Mouse (Mus musculus): ENCODE data around the gene Iqsec2.

Gene Iqsec2

GRCm38 (mm10) chrX:152143941-152144741, at the start of gene Iqsec2:
Gene Iqsec2 (plus strand): TSS chrX:152144268.
- DNase-seq (ENCODE audit: low read depth, low spot score) = no peak

DNA sequence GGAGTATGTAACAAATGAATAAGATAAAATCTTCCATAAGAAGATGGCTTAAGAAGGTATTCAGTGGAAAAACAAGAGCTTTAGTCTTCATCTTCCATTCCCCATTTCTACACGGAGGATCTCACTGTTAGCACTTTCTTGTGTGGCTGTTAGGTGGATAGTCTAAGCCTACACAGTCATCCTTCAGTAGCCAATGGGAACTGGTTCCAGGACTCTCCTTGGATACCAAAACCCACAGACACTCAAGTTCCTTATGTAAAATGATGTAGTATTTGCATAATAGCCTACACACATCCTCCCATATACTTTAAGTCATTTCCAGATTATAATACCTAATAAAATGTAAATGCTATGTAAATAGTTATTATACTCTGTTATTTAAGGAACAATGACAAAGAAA, 46.5 kb upstream of the Iqsec2 start:
- DNase-seq (ENCODE audit: low read depth, low spot score) = no peak

DNA sequence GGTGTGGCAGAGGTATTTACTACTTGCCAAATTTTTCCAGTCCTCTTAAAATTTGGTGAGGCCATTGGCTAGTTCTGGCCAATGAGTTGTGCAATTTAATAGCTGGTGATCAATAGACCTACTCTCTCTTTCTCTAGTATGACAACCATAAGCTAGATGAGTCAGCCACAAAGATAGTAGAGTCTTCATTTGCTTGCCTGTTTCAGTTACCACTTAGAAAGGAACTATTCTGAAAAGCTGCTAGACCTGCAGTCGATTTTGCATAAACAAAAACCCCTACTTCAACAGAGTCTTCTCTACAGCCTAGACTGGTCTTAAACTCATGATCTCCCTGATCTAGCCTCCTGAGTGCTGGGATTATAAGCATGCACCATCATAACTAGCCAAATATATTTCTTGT, 22.4 kb upstream of the Iqsec2 start:
- no peak for DNase-seq (ENCODE audit: low read depth, low spot score)

GRCm38 (mm10) chrX:152130777-152131176, 13.3 kb upstream of the Iqsec2 start:
- DNase-seq (ENCODE audit: low read depth, low spot score) = no peak

- no peak for DNase-seq (ENCODE audit: low read depth, low spot score)
These were observed 12.0 kb upstream of the Iqsec2 start for GRCm38 (mm10) chrX:152132029-152132428.

DNA sequence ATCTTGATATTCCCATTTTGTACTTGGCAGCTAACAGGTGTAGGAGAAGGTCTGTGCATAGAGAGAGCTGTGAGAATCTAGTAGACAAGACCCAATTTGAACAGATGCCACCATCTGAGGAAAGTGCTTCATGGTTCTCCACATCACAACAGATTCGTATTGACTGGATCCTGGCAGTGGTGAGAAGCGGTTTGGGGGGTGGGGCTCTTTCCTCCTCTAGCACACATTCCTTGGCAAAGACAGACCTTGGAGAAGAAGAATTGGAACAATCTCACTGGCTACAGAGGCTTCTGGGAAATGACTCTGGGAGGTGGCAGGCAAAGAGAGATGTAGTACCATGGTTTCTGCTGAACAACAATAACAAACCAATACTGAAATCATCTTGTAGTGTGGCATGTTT, 8.9 kb upstream of the Iqsec2 start:
- no peak for DNase-seq (ENCODE audit: low read depth, low spot score)

- no peak for DNase-seq (ENCODE audit: low read depth, low spot score)
These were observed 710 bp downstream of the Iqsec2 start for GRCm38 (mm10) chrX:152144742-152145214.

- DNase-seq (ENCODE audit: low read depth, low spot score) = no peak
These were observed 2.1 kb downstream of the Iqsec2 start for GRCm38 (mm10) chrX:152146150-152146549.

DNA sequence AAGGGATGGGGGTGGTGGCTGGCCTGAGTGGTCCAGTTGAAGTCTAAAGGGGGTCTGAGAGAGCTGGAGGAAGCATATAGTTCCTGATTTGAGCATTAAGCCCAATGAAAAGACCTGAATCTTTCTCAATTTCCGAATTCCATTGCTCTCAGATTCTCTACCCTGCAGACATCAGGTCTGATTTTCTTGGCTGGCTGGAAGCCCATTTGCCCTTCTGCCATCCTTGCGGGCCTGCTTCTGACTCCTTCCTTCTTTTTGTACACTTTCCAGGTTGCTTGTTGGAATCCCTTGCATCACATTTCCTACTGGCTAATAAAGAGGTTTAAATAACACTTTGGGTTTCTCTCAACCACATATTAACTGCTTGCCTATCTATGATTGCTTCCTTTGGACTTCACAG, 2.6 kb downstream of the Iqsec2 start:
- no peak for DNase-seq (ENCODE audit: low read depth, low spot score)

DNA sequence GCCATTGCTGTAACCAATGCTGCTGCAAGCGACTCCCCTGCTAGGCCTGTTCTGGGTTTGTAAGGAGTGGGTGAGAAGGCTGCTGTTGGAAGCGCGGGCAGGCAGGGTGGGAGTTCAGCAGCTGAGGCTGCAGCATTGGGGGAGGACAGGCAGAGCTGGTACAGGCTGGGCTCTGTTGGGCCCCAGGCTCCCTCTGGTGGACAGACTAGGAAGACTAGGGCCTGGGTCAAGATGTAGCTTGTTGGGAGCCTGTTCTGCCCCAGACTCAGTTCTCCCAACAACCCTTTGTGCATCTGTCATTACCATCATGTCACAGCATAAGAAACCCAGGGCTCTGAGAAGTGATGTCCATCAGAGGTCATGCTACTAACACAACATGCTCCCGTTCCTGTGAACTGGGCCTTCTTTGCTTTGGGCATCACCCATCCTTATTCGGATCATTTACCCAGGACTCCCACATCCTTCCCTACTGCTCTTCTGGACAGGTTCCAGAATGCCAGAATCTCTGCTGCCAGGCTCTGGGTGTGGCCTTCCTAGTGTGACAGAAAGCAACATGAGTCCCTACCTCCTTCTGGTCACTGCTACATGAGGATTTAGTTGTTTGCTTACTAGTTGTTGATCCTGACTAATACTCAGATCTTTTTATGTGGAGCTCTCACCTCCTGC, 3.5 kb downstream of the Iqsec2 start:
- peak; percentile 41 for DNase-seq (ENCODE audit: low read depth, low spot score)

DNA sequence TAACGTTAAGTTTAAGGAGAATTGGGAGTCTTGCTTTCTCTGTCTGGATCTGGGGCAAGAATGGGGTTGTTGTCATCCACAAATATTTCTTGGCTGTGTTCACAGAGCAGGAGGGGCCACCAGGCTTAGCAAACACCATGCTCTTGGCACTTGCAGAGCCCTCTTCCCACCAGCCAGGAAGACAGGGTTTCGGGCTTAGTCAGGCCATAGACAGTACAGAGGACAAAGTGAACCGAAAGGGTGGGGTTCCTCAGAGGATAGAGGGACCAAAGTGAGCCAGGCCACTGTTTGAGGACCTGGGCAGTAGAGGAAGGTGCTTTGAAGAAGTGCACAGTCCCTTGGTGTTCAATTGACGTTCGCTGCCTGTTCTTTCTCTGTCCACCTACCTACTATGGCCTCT, 4.6 kb downstream of the Iqsec2 start:
- DNase-seq (ENCODE audit: low read depth, low spot score) = no peak

GRCm38 (mm10) chrX:152151709-152152108, 7.6 kb downstream of the Iqsec2 start:
- DNase-seq (ENCODE audit: low read depth, low spot score) = peak; percentile 27

DNA sequence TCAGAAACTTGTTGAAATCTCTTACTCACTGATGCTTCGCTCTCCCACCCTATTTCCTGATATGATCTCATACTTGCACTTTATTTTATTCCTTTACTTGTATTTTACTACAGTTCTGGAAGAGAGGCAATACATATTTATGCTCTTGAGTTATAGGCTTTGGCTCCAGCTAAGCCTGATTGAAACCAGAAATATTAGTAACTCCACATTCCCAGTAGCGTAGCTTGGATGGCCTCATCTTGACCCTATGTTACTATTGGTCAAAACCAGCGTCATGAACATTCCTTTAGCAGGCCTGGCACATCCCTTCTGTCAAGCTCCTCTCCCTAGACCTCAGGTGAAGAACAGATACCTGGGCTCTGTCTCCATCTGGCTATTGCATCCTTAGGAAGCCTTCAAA, 14.2 kb downstream of the Iqsec2 start:
- DNase-seq (ENCODE audit: low read depth, low spot score) = no peak

DNA sequence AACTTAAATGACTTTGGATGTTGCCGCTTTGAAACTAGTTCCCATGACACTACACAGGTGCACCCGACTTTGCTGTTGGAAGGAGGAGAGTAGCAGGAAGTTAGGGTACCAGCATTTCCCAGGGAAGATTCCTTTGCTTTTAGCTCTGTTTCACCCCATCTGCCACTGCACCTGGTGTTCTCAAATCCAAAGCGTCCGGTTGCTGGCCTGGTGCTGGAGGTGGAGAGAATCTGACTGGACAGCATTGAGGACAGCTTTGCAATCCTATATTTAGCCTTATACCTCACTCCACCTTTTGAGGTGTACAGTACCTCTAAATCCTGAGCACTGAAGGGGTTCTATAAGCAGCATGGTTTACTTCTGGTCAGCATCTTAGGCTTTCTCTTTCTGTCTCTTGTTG, 17.3 kb downstream of the Iqsec2 start:
- DNase-seq (ENCODE audit: low read depth, low spot score) = no peak

GRCm38 (mm10) chrX:152164061-152164460, 20.0 kb downstream of the Iqsec2 start:
- DNase-seq (ENCODE audit: low read depth, low spot score) = no peak

DNA sequence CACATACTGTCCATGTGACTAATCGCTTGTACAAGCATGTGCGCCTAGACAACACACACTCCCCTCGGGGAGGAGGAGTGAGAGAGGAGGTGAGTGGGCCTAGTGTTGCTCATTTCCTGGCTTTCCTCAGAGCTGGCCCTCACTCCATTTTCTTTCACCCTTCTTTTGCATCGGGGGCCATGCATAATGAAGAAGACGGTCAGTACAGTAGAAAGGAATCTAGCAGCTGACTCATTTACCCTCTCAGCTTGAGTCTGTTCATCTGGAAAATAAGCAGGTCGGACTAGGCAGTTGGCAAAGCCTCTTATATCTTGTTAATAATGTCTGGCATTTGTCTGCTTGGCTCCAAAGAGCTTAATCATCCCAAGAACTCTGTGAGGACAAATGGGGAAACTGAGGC, 22.1 kb downstream of the Iqsec2 start:
- no peak for DNase-seq (ENCODE audit: low read depth, low spot score)

- no peak for DNase-seq (ENCODE audit: low read depth, low spot score)
These were observed 24.5 kb downstream of the Iqsec2 start for GRCm38 (mm10) chrX:152168521-152168920.

GRCm38 (mm10) chrX:152171041-152172026, 27.3 kb downstream of the Iqsec2 start:
- no peak for DNase-seq (ENCODE audit: low read depth, low spot score)

DNA sequence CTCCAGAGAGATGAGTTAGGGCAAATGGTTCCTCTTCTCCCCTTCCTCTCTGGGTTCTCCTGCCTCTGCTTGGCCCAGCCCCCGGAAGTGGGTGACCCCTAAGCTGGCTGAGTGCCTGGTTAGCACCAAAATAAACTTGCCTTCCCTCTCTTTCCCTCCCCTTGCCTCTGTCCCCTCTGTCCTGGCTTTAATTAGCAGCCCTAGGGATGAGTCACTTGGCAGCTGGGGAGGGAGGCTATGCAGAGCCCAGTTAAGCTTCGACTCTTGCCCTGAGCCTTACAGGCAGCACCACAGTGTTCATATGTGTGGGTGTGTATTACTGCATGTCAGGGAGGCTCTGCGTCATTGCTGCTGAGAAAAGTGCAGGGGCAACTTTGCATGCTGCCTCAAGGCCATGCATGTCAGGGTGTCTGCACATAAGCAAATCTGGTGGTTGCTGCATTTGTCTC, 28.4 kb downstream of the Iqsec2 start:
- no peak for DNase-seq (ENCODE audit: low read depth, low spot score)

- peak; percentile 39 for DNase-seq (ENCODE audit: low read depth, low spot score)
These were observed 31.2 kb downstream of the Iqsec2 start for GRCm38 (mm10) chrX:152175284-152175683.

DNA sequence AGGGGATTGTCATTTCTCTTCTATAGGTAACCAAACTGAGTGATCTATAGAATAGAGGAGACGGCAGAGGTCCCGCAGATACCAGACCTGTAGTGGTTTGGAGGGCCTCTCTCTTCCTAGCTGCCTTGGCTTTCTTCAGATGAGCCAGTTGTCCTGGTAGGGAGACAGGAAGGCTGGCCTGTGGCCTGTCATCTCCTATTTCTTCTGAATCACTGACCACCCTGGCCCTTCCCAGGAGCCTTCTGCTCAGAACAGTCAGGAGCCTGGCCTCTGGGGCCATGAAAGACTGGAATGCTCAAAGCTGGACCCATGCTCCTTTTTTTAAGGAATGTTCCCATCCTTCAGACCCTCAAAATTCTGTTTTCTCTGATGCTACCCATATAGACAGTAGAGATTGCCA, 33.8 kb downstream of the Iqsec2 start:
- DNase-seq (ENCODE audit: low read depth, low spot score) = no peak

Measured in ES-CJ7 (cell line).